Mouse (Mus musculus): ENCODE measurements around the gene Car8. TPM values are rescaled to one million over a fixed set of nuclear protein-coding genes. Genes with fewer than 3 reads are reported as not detected.

Car8 gene
- total RNA-seq (2021) = 10 to 100 TPM; 12.8 to 16.5 TPM

- intact Hi-C loops (cut with DNase I) = loop anchor here (5.0 kb wide), 1 partner anchor 36 kb away; no protein-coding TSS in a partner anchor
- DNase-seq = peak; percentile 52 to 60
Observed at GRCm38 (mm10) chr4:8238560-8239305, at the start of gene Car8. Gene Car8, minus strand, starts transcription at chr4:8239041.

DNA sequence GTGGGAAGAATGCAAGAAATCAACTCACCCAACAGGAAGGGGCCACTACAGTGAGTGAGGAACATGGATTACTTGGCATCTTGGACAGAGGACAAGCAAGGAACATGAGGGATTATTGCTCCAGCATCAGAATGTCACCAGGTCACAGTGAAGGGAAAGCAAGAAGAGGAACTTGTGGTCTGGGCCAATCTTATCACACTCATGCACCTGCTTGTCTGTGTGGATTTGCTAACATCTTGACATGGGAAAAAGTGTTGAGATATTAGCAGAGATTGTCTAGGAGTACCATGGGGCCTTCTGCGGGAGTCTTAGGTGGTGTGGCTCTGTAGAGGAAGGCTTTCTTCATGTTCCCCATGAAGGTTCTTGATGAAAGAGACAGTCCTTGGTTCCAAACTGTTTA lies 46.1 kb upstream of the Car8 start:
- no peak for DNase-seq
- intact Hi-C loops (cut with DNase I) = no loop called here

- DNase-seq = no peak
- intact Hi-C loops (cut with DNase I) = no loop called here
Observed at GRCm38 (mm10) chr4:8278159-8278558, 39.3 kb upstream of the Car8 start.

DNA sequence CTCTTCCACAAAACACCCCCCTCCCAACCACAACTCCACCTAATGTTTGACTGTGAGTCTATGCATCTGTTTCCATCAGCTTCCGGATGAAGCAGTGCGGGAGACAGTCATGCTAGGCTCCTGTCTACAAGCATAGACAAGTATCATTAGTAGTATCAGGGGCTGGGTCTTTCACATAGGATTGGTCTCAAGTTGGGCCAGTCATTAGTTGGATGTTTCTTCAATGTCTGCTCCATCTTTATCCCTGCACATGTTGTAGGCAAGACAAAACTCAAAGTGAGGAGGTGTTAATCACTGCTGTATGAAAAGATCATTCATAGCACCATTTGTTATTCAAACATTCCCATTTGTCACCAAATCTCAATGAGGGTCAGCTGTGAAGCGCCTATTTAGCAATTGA lies 11.0 kb upstream of the Car8 start:
- intact Hi-C loops (cut with DNase I) = no loop called here
- no peak for DNase-seq

GRCm38 (mm10) chr4:8245495-8246063 lies 6.7 kb upstream of the Car8 start:
- intact Hi-C loops (cut with DNase I) = no loop called here
- DNase-seq = no peak

GRCm38 (mm10) chr4:8245062-8245461 lies 6.2 kb upstream of the Car8 start:
- intact Hi-C loops (cut with DNase I) = no loop called here
- DNase-seq = no peak

DNA sequence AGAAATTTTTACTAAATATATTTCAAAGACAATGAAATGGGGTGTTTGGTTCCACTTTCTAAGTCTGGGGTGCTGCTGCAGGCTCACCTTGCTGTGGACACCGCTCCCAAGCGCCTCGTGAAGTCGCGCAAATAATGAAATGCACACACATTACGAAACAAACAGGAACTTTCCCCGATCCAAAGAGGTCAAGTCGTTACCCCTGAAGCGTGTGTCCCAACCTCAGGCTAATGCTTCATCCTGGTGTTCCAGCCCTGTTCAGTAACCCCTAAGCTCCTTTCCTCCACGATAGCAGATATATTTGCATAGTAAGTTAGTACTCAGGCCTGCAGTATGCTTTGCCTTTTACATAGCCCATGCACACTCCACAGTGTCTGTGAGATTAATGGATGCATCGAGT lies 858 bp upstream of the Car8 start:
- DNase-seq = no peak
- intact Hi-C loops (cut with DNase I) = loop anchor here (5.0 kb wide), 1 partner anchor 37 kb away; no protein-coding TSS in a partner anchor

DNA sequence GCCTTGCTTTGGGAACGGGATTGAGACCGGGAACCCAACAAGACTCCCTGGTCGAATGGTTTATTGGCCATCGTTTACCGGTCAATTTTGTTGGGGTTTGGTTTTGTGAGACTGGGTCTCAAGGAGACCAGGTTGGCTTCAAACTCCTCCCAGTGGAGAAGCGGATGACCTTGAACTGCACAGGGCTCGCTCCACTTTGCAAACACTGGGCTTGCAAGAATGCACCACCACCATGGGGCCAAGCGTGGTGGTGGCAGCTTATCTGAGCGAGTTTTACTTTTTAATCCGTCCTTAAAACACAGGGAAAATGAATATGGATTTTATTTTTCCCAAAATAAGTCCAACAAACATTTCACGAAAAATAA lies 447 bp upstream of the Car8 start:
- intact Hi-C loops (cut with DNase I) = loop anchor here (5.0 kb wide), 1 partner anchor 37 kb away; no protein-coding TSS in a partner anchor
- no peak for DNase-seq

- DNase-seq = peak; percentile 33 to 39
- intact Hi-C loops (cut with DNase I) = loop anchor here (5.0 kb wide), 2 partner anchors 50 to 145 kb away; no protein-coding TSS in a partner anchor
Observed at GRCm38 (mm10) chr4:8232393-8233111, 6.3 kb downstream of the Car8 start.

DNA sequence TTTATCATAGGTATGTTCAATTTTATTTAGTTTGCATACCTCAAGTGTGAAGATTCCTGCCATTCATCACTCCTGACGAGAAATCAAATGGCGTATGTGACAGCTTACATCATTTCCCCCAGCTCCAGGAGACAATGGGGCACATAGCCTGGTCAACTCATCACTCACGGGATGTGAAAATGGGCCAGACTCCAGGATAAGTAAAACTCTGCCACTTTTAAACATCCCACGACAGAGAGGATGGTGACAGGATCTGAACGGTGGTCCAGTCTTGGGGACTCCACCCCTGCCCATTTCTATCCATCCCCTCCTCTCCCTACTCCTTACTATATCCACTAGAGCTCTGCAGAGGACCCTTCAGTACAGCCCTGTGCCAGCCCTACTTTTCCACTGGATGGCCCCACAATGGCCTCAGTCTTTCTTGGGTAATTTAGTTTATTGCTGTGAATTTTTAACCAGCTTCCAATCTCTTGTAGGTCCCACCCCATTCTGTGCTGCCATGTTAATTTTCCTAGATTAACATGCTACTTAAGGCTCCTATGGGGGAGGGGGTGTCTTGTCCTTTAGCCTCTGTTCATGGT lies 7.5 kb downstream of the Car8 start:
- intact Hi-C loops (cut with DNase I) = loop anchor here (5.0 kb wide), 2 partner anchors 49 to 144 kb away; no protein-coding TSS in a partner anchor
- no peak for DNase-seq

GRCm38 (mm10) chr4:8229661-8230298 lies 9.1 kb downstream of the Car8 start:
- no peak for DNase-seq
- intact Hi-C loops (cut with DNase I) = loop anchor here (5.0 kb wide), 2 partner anchors 47 to 142 kb away; no protein-coding TSS in a partner anchor

DNA sequence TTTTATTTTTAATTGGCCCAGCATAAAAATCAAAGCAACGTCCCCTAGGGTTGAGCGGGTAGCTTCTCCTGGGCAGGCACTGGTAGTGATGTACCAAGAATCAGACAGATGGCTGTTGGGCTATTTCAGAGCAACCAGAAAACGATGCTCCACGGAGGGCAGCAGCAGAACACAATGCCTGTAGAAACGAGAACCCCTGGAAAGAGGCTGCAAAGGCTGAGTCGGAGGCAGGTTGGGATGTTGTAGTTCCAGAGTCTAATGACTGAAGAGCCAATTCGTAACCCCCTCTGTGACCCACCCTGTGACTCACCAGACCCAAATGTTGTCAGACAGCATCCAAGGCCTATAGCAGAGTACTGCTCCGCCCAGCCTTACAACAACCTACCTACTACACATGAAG lies 19.9 kb downstream of the Car8 start:
- no peak for DNase-seq

GRCm38 (mm10) chr4:8218004-8218403 lies 20.8 kb downstream of the Car8 start:
- intact Hi-C loops (cut with DNase I) = no loop called here
- DNase-seq = no peak

More for the DNA sequence above, 19.9 kb downstream of the Car8 start:
- intact Hi-C loops (cut with DNase I) = no loop called here

- no peak for DNase-seq
- intact Hi-C loops (cut with DNase I) = no loop called here
Observed at GRCm38 (mm10) chr4:8217272-8217671, 21.6 kb downstream of the Car8 start.

DNA sequence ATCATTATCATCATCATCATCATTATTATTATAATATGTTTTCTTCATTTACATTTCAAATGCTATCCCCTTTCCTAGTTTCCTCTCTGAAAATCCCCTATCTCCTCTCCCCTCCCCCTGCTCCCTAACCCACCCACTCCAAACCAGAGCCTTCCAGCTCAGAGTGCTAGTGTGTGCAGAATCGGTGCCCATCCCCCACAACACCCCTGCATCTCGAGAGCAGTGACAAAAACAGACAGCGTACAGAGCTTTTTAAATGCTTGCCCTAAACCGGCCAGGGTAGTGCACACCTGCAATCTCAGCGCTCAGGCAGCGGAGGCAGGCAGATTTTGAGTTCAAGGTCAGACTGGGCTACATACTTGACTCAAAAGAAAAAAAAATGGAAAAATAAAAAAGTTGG lies 22.3 kb downstream of the Car8 start:
- intact Hi-C loops (cut with DNase I) = no loop called here

GRCm38 (mm10) chr4:8213661-8214060 lies 25.2 kb downstream of the Car8 start:
- DNase-seq = no peak
- intact Hi-C loops (cut with DNase I) = no loop called here

More for the DNA sequence above, 22.3 kb downstream of the Car8 start:
- no peak for DNase-seq

DNA sequence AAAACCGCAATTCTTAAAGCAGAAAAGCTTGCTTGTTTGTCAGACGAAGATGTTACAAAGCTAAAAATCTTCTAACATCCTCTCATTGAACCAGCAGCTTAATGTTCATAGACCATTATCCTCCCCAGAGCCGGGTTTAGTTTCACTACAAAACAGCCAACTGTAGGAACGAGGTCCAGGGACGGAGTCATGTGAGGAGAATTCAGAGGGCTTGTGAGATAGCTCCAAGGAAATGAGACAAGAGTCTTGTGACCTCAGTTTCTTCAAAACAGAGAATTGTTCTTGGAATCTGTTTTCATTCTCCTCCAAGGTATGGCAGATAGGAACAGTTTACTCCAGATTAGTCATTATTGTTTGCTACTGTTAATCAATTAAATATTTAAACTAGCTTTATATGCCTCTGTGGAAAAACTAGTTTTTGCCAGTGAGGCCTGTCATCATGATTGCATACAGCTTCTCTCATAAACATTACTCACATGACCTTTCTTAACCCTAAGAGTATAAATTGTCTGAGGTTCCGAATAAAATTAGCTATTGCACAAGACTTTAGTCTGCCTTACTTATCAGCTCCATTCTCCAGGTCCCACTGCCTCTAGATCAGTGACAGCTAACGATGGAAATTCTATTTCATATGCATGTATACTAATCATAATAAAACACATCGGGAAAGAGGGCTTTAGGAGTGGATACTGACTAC lies 25.8 kb downstream of the Car8 start:
- intact Hi-C loops (cut with DNase I) = no loop called here
- peak; percentile 33 to 37 for DNase-seq

GRCm38 (mm10) chr4:8210452-8210851 lies 28.4 kb downstream of the Car8 start:
- no peak for DNase-seq

GRCm38 (mm10) chr4:8207924-8208323 lies 30.9 kb downstream of the Car8 start:
- no peak for DNase-seq
- intact Hi-C loops (cut with DNase I) = no loop called here

More at GRCm38 (mm10) chr4:8210452-8210851, 28.4 kb downstream of the Car8 start:
- intact Hi-C loops (cut with DNase I) = no loop called here

Measured in heart, postnatal 10 days (tissue).